Mouse (Mus musculus) lung, postnatal 0 days (tissue): ENCODE measurements around the gene Zzef1.

ENCODE experiments used
- CTCF ChIP-seq: IDR thresholded peaks from 2 replicates; pipeline ENCODE4 v1.5.1; 2016; ENCODE audit warnings: antibody characterized with exemption, mild to moderate bottlenecking
- EP300 ChIP-seq: IDR thresholded peaks from 2 replicates; pipeline ENCODE4 v1.6.1; 2016; ENCODE audit warnings: antibody characterized with exemption, mild to moderate bottlenecking, control low read depth

GRCm38 (mm10) chr11:72805232-72805631 lies 9.2 kb downstream of the Zzef1 start:
- TF ChIP-seq CTCF (no peak), EP300 (no peak)
